Mouse (Mus musculus): Measurements from ENCODE around the gene Ang. TPM values are rescaled to one million over a fixed set of nuclear protein-coding genes. Genes with fewer than 3 reads are reported as not detected.

Ang gene
- total and polyA plus RNA-seq, 3 experiments, result 0.44 to 2.2 (median 1.2) TPM

DNA sequence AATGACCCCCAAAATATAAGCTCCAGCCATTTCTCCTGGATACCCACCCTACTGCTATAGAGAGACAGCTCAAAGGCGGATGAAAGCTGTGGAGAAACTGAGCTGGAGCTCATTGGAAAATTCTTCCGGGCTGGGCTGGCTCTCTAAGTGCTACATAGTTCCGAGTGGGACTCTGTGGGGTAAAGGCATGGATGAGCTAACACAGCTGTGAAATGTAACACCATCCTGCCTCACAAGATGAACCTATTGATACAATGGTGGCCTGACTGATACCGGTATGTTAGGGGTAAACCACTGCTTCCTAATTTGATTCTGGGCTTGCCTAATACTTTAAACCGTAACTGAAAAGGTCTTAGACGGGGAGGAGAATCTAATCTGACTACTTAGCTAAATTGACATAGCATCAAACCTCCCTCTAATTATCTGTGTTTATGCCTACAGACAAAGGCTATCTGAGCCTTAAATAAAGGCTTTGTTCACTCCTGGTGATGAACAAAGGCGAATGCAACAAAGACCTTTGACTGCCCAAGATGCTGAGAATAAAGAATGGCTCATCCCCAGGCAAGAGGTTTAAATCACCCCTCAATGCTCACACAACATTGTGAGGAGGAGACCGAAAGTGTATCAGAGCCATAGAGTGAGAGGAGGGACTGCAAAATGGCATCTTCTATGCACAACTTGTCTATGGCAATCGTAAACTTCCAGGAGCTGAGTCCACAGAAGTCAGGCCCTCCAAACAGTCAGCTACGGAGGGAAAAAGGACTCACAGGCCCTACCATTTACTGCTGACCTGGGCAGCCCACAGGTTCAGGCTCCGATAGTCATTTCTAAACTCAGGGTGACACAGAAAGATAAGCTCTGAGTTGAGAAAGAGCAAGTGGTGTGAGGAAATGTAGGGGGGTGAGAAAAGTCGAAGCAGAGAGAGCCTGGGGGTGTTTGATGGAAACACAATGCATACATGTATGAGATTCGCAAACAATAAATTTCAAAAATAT lies 36.4 kb upstream of the Ang start:
- dilution Hi-C loops (cut with MboI; ENCODE audit: extremely low pct_ligation_motif_present, extremely low pct_unique_long_range_greater_than_20kb, low sequenced_read_pairs) (no loop called here), in situ Hi-C loops (cut with MboI; ENCODE audit: low pct_ligation_motif_present, low pct_unique_long_range_greater_than_20kb, low sequenced_read_pairs) (no loop called here)
- no peak overlapping the region for H3K9ac ChIP-seq (ENCODE audit: insufficient read depth, low read depth)
- no peaks in the 10 kb centered on the region for H3K27me3 ChIP-seq (replicated peaks)
- no peaks in the 10 kb centered on the region for H3K9me3 ChIP-seq (replicated peaks; ENCODE audit: low read length)
- no peak overlapping the region for H3K4me2 ChIP-seq (ENCODE audit: insufficient read depth, low read depth, poor library complexity, severe bottlenecking)
- no peak overlapping the region for H3K27ac ChIP-seq (ENCODE audit: insufficient read depth, low read depth)
- DNase-seq (ENCODE audit: extremely low read depth), result no peak
- H3K36me3 ChIP-seq (replicated peaks in 1 of 2; ENCODE audit: control insufficient read depth in 1 of 2, insufficient read depth in 1 of 2, low read length in 1 of 2), result no peaks in the 10 kb centered on the region
- no peak for TF ChIP-seq MYC (IDR thresholded peaks at IDR 0.05; ENCODE audit: low read depth, low read length)
- TF ChIP-seq BHLHE40 (IDR thresholded peaks at IDR 0.05; ENCODE audit: low read depth, low read length), result no peak
- no peak for TF ChIP-seq E2F4 (IDR thresholded peaks at IDR 0.05; ENCODE audit: insufficient replicate concordance, low read depth, low read length)
- no peak for TF ChIP-seq IRF4 (IDR thresholded peaks at IDR 0.05; ENCODE audit: low read depth, low read length)
- no peak for TF ChIP-seq MXI1 (IDR thresholded peaks at IDR 0.05; ENCODE audit: low read depth, low read length)
- no peak for TF ChIP-seq MAX (IDR thresholded peaks at IDR 0.05; ENCODE audit: low read length)
- TF ChIP-seq USF1 (IDR thresholded peaks at IDR 0.05; ENCODE audit: low read depth, low read length), result no peak
- no peak for TF ChIP-seq MAZ (IDR thresholded peaks at IDR 0.05; ENCODE audit: low read depth, low read length)
- H3K4me3 ChIP-seq (replicated peaks in 1 of 3; ENCODE audit: low read depth in 2 of 3, low read length in 2 of 3, poor library complexity in 1 of 3), result no peak overlapping the region
- no peaks in the 10 kb centered on the region for H3K79me2 ChIP-seq (replicated peaks; ENCODE audit: control insufficient read depth, extremely low read depth, insufficient read depth, poor library complexity, severe bottlenecking)
- H3K4me1 ChIP-seq (ENCODE audit: control insufficient read depth in 1 of 2, insufficient read depth in 2 of 2), result peaks cover 0 to 10% of the 10 kb centered on the region in 2 experiments; a peak in 3 of 4 replicates

DNA sequence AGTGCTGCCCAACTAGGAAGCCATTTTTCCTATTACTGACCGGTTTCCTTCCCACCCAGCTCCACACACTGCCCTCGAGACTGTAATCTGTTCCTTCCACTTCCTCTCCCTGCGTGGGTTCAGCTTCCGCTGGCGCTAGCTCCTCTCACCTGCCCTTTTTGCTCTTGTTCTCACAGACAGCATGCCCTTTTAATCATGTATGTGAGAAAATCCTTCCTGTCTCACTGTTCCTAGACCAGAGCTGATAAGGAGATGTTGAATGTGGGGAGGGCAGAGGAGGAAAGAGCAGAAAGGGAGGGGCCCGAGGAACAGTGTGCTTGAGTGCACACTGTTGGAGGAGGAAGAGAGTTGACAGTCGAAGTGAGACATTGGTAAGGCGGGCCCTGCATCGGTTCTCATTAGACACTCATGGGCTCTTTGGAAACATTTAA lies 33.5 kb upstream of the Ang start, which contains the start of gene Rnase12:
Rnase12 (minus strand) TSS at position 261 of the 431 bp plus-strand sequence.
- TF ChIP-seq E2F4 (IDR thresholded peaks at IDR 0.05; ENCODE audit: insufficient replicate concordance, low read depth, low read length), result no peak
- TF ChIP-seq CTCF (conservative IDR thresholded peaks at IDR 0.05 in 1 of 2, IDR thresholded peaks at IDR 0.05 in 1 of 2; ENCODE audit: low read depth in 2 of 2, low read length in 2 of 2), result no peak
- no peak for TF ChIP-seq RCOR1 (conservative IDR thresholded peaks at IDR 0.05; ENCODE audit: low read depth, low read length)
- TF ChIP-seq CHD2 (IDR thresholded peaks at IDR 0.05; ENCODE audit: low read length), result no peak
- TF ChIP-seq JUN (IDR thresholded peaks at IDR 0.05; ENCODE audit: insufficient read depth, low read depth, low read length), result no peak
- TF ChIP-seq POLR2A (IDR thresholded peaks at IDR 0.05; ENCODE audit: low read depth, low read length), result no peak
- no peak for TF ChIP-seq EP300 (IDR thresholded peaks at IDR 0.05; ENCODE audit: low read length)
- no peak for TF ChIP-seq MAX (IDR thresholded peaks at IDR 0.05; ENCODE audit: low read length)
- H3K36me3 ChIP-seq (replicated peaks in 1 of 2; ENCODE audit: control insufficient read depth in 1 of 2, insufficient read depth in 1 of 2, low read length in 1 of 2), result no peaks in the 10 kb centered on the region
- no peak within 1 kb of the TSS for H3K27ac ChIP-seq (ENCODE audit: insufficient read depth, low read depth)
- in situ Hi-C loops (cut with MboI; ENCODE audit: low pct_ligation_motif_present, low pct_unique_long_range_greater_than_20kb, low sequenced_read_pairs), result no loop called here
- H3K4me3 ChIP-seq (replicated peaks in 1 of 3; ENCODE audit: low read depth in 2 of 3, low read length in 2 of 3, poor library complexity in 1 of 3), result no peak within 1 kb of the TSS
- no peaks in the 10 kb centered on the region for H3K9me3 ChIP-seq (replicated peaks; ENCODE audit: low read length)
- no peaks in the 10 kb centered on the region for H3K79me2 ChIP-seq (replicated peaks; ENCODE audit: control insufficient read depth, extremely low read depth, insufficient read depth, poor library complexity, severe bottlenecking)
- DNase-seq (ENCODE audit: extremely low read depth), result no peak
- H3K9ac ChIP-seq (ENCODE audit: insufficient read depth, low read depth), result no peak within 1 kb of the TSS
- peak within 1 kb of the TSS; percentile 6; the same call in 1 of the 2 replicates for H3K4me2 ChIP-seq (ENCODE audit: insufficient read depth, low read depth, poor library complexity, severe bottlenecking)
- H3K4me1 ChIP-seq (ENCODE audit: control insufficient read depth in 1 of 2, insufficient read depth in 2 of 2), result peaks cover 0 to 12% of the 10 kb centered on the region in 2 experiments; a peak in 3 of 4 replicates
- no peaks in the 10 kb centered on the region for H3K27me3 ChIP-seq (replicated peaks)
- dilution Hi-C loops (cut with MboI; ENCODE audit: extremely low pct_ligation_motif_present, extremely low pct_unique_long_range_greater_than_20kb, low sequenced_read_pairs), result no loop called here

Measured in CH12.LX (cell line).